Mouse (Mus musculus): ENCODE measurements at regions not wholly inside any gene's neighbourhood (a gene's known extent, or its start where the extent isn't known, plus 50 kb on each side); places are given as distances from the start of the nearest gene placed in this dataset.

GRCm38 (mm10) chr7:70972023-70972400 lies 379.3 kb downstream of the Gm10295 start:
- H3K9me3 ChIP-seq (ENCODE audit: control insufficient read depth, insufficient read depth, low read depth, low read length): no peaks in the 10 kb centered on the region
- H3K4me3 ChIP-seq (ENCODE audit: insufficient read depth in 1 of 2, low read depth in 1 of 2, low read length in 2 of 2, poor library complexity in 1 of 2, severe bottlenecking in 1 of 2): no peak overlapping the region
- no peak overlapping the region for H3K27ac ChIP-seq (ENCODE audit: insufficient read depth, low read depth, low read length, poor library complexity, severe bottlenecking)
- in situ Hi-C loops (cut with MboI; ENCODE audit: low sequenced_read_pairs in 2 of 2, unreplicated experiment in 2 of 2): no loop called here
- no peak overlapping the region for H3K9ac ChIP-seq (ENCODE audit: insufficient read depth, low read depth, low read length, poor library complexity, severe bottlenecking)
- no peak for DNase-seq (ENCODE audit: low read depth, low spot score)
- no peaks in the 10 kb centered on the region for H3K36me3 ChIP-seq (ENCODE audit: control insufficient read depth, insufficient read depth, low read length, poor library complexity, severe bottlenecking)
- no peak for TF ChIP-seq MAFK (IDR thresholded peaks at IDR 0.05; ENCODE audit: insufficient read depth, low read depth, low read length)
- no peak for TF ChIP-seq ZC3H11A (IDR thresholded peaks at IDR 0.05; ENCODE audit: borderline replicate concordance, low read depth, low read length)
- TF ChIP-seq CHD2 (IDR thresholded peaks at IDR 0.05; ENCODE audit: low read depth, low read length): no peak
- no peak for TF ChIP-seq ZNF384 (IDR thresholded peaks at IDR 0.05; ENCODE audit: low read depth, low read length)
- TF ChIP-seq HCFC1 (IDR thresholded peaks at IDR 0.05; ENCODE audit: borderline replicate concordance, insufficient read depth, low read length): no peak
- H3K4me1 ChIP-seq (ENCODE audit: control insufficient read depth in 2 of 2, insufficient read depth in 2 of 2, low read length in 2 of 2, poor library complexity in 1 of 2): no peaks in the 10 kb centered on the region

- no peak overlapping the region for H3K4me3 ChIP-seq (ENCODE audit: insufficient read depth in 1 of 2, low read depth in 1 of 2, low read length in 2 of 2, poor library complexity in 1 of 2, severe bottlenecking in 1 of 2)
- in situ Hi-C loops (cut with MboI; ENCODE audit: low sequenced_read_pairs in 2 of 2, unreplicated experiment in 2 of 2): no loop called here
- no peak overlapping the region for H3K27ac ChIP-seq (ENCODE audit: insufficient read depth, low read depth, low read length, poor library complexity, severe bottlenecking)
- H3K36me3 ChIP-seq (ENCODE audit: control insufficient read depth, insufficient read depth, low read length, poor library complexity, severe bottlenecking): no peaks in the 10 kb centered on the region
- H3K9ac ChIP-seq (ENCODE audit: insufficient read depth, low read depth, low read length, poor library complexity, severe bottlenecking): no peak overlapping the region
- TF ChIP-seq MAFK (IDR thresholded peaks at IDR 0.05; ENCODE audit: insufficient read depth, low read depth, low read length): no peak
- TF ChIP-seq HCFC1 (IDR thresholded peaks at IDR 0.05; ENCODE audit: borderline replicate concordance, insufficient read depth, low read length): no peak
- no peak for TF ChIP-seq CHD2 (IDR thresholded peaks at IDR 0.05; ENCODE audit: low read depth, low read length)
- TF ChIP-seq ZC3H11A (IDR thresholded peaks at IDR 0.05; ENCODE audit: borderline replicate concordance, low read depth, low read length): no peak
- TF ChIP-seq ZNF384 (IDR thresholded peaks at IDR 0.05; ENCODE audit: low read depth, low read length): no peak
- H3K4me1 ChIP-seq (ENCODE audit: control insufficient read depth in 2 of 2, insufficient read depth in 2 of 2, low read length in 2 of 2, poor library complexity in 1 of 2): no peaks in the 10 kb centered on the region
- no peak for DNase-seq (ENCODE audit: low read depth, low spot score)
- no peaks in the 10 kb centered on the region for H3K9me3 ChIP-seq (ENCODE audit: control insufficient read depth, insufficient read depth, low read depth, low read length)
Measured at GRCm38 (mm10) chr7:70971323-70972022, 379.8 kb downstream of the Gm10295 start.

- Histone ChIP-seq H3K4me3 (ENCODE audit: insufficient read depth in 1 of 2, low read depth in 1 of 2, low read length in 2 of 2, poor library complexity in 1 of 2, severe bottlenecking in 1 of 2) (no peak overlapping the region), H3K4me1 (ENCODE audit: control insufficient read depth in 2 of 2, insufficient read depth in 2 of 2, low read length in 2 of 2, poor library complexity in 1 of 2) (no peaks in the 10 kb centered on the region), H3K36me3 (ENCODE audit: control insufficient read depth, insufficient read depth, low read length, poor library complexity, severe bottlenecking) (no peaks in the 10 kb centered on the region), H3K9ac (ENCODE audit: insufficient read depth, low read depth, low read length, poor library complexity, severe bottlenecking) (no peak overlapping the region), H3K27ac (ENCODE audit: insufficient read depth, low read depth, low read length, poor library complexity, severe bottlenecking) (no peak overlapping the region), H3K9me3 (ENCODE audit: control insufficient read depth, insufficient read depth, low read depth, low read length) (no peaks in the 10 kb centered on the region)
- in situ Hi-C loops (cut with MboI; ENCODE audit: low sequenced_read_pairs in 2 of 2, unreplicated experiment in 2 of 2): no loop called here
- DNase-seq (ENCODE audit: low read depth, low spot score): no peak
- no peak for TF ChIP-seq ZC3H11A (IDR thresholded peaks at IDR 0.05; ENCODE audit: borderline replicate concordance, low read depth, low read length)
- TF ChIP-seq HCFC1 (IDR thresholded peaks at IDR 0.05; ENCODE audit: borderline replicate concordance, insufficient read depth, low read length): no peak
- TF ChIP-seq ZNF384 (IDR thresholded peaks at IDR 0.05; ENCODE audit: low read depth, low read length): no peak
- no peak for TF ChIP-seq MAFK (IDR thresholded peaks at IDR 0.05; ENCODE audit: insufficient read depth, low read depth, low read length)
- TF ChIP-seq CHD2 (IDR thresholded peaks at IDR 0.05; ENCODE audit: low read depth, low read length): no peak
Measured at GRCm38 (mm10) chr7:70952318-70952959, 398.8 kb downstream of the Gm10295 start.

GRCm38 (mm10) chr7:70948281-70948680 lies 403.0 kb downstream of the Gm10295 start:
- Histone ChIP-seq H3K27ac (ENCODE audit: insufficient read depth, low read depth, low read length, poor library complexity, severe bottlenecking) (no peak overlapping the region), H3K4me3 (ENCODE audit: insufficient read depth in 1 of 2, low read depth in 1 of 2, low read length in 2 of 2, poor library complexity in 1 of 2, severe bottlenecking in 1 of 2) (no peak overlapping the region), H3K4me1 (ENCODE audit: control insufficient read depth in 2 of 2, insufficient read depth in 2 of 2, low read length in 2 of 2, poor library complexity in 1 of 2) (no peaks in the 10 kb centered on the region), H3K36me3 (ENCODE audit: control insufficient read depth, insufficient read depth, low read length, poor library complexity, severe bottlenecking) (no peaks in the 10 kb centered on the region), H3K9me3 (ENCODE audit: control insufficient read depth, insufficient read depth, low read depth, low read length) (no peaks in the 10 kb centered on the region), H3K9ac (ENCODE audit: insufficient read depth, low read depth, low read length, poor library complexity, severe bottlenecking) (no peak overlapping the region)
- no peak for DNase-seq (ENCODE audit: low read depth, low spot score)
- TF ChIP-seq ZNF384 (IDR thresholded peaks at IDR 0.05; ENCODE audit: low read depth, low read length): no peak
- TF ChIP-seq MAFK (IDR thresholded peaks at IDR 0.05; ENCODE audit: insufficient read depth, low read depth, low read length): no peak
- no peak for TF ChIP-seq HCFC1 (IDR thresholded peaks at IDR 0.05; ENCODE audit: borderline replicate concordance, insufficient read depth, low read length)
- TF ChIP-seq ZC3H11A (IDR thresholded peaks at IDR 0.05; ENCODE audit: borderline replicate concordance, low read depth, low read length): no peak
- TF ChIP-seq CHD2 (IDR thresholded peaks at IDR 0.05; ENCODE audit: low read depth, low read length): no peak
- in situ Hi-C loops (cut with MboI; ENCODE audit: low sequenced_read_pairs in 2 of 2, unreplicated experiment in 2 of 2): no loop called here
